Mouse (Mus musculus): ENCODE measurements at regions not wholly inside any gene's neighbourhood (a gene's known extent, or its start where the extent isn't known, plus 50 kb on each side); places are given as distances from the start of the nearest gene placed in this dataset.

GRCm38 (mm10) chr10:111814648-111815047, 157.8 kb upstream of the Krr1 start:
- Histone ChIP-seq H3K4me2 (replicated peaks) (no peak overlapping the region), H3K4me1 (peaks cover 6% of the 10 kb centered on the region; the same call in 1 of the 2 replicates), H3K4me3 (no peak overlapping the region), H3K36me3 (no peaks in the 10 kb centered on the region), H3K9ac (replicated peaks) (no peak overlapping the region), H3K27me3 (no peaks in the 10 kb centered on the region), H3K9me3 (no peaks in the 10 kb centered on the region), H3K27ac (replicated peaks) (no peak overlapping the region)
- ATAC-seq (replicated peaks), result no peak
- WGBS, result 89% methylated on average over 5 of the region's 5 CpGs

- WGBS, result 92% methylated on average over 2 of the region's 2 CpGs
- H3K9me3 ChIP-seq, result no peaks in the 10 kb centered on the region
- H3K36me3 ChIP-seq, result no peaks in the 10 kb centered on the region
- no peak overlapping the region for H3K9ac ChIP-seq (replicated peaks)
- no peak overlapping the region for H3K4me2 ChIP-seq (replicated peaks)
- H3K4me3 ChIP-seq, result no peak overlapping the region
- no peak overlapping the region for H3K27ac ChIP-seq (replicated peaks)
- peaks cover 6% of the 10 kb centered on the region; the same call in 1 of the 2 replicates for H3K4me1 ChIP-seq
- H3K27me3 ChIP-seq, result no peaks in the 10 kb centered on the region
- no peak for ATAC-seq (replicated peaks)
Measured at GRCm38 (mm10) chr10:111815160-111815559, 157.3 kb upstream of the Krr1 start.

- Histone ChIP-seq H3K27me3 (no peaks in the 10 kb centered on the region), H3K4me2 (replicated peaks) (no peak overlapping the region), H3K4me3 (no peak overlapping the region), H3K36me3 (no peaks in the 10 kb centered on the region), H3K27ac (replicated peaks) (no peak overlapping the region), H3K4me1 (peaks cover 6% of the 10 kb centered on the region; the same call in 1 of the 2 replicates), H3K9me3 (no peaks in the 10 kb centered on the region), H3K9ac (replicated peaks) (no peak overlapping the region)
- 20% methylated on average over 7 of the region's 7 CpGs for WGBS
- ATAC-seq (replicated peaks), result peak; percentile 90
Measured at GRCm38 (mm10) chr10:111815821-111816599, 156.5 kb upstream of the Krr1 start.

GRCm38 (mm10) chr10:111819755-111820451, 152.6 kb upstream of the Krr1 start:
- 96% methylated on average over 8 of the region's 8 CpGs for WGBS
- no peak for ATAC-seq (replicated peaks)
- H3K4me2 ChIP-seq (replicated peaks), result no peak overlapping the region

GRCm38 (mm10) chr10:111824820-111825219, 147.6 kb upstream of the Krr1 start:
- no peak overlapping the region for H3K4me3 ChIP-seq
- no peak overlapping the region for H3K27ac ChIP-seq (replicated peaks)
- no peak overlapping the region for H3K4me2 ChIP-seq (replicated peaks)
- ATAC-seq (replicated peaks), result no peak
- no peaks in the 10 kb centered on the region for H3K36me3 ChIP-seq
- no peak overlapping the region for H3K9ac ChIP-seq (replicated peaks)
- H3K27me3 ChIP-seq, result no peaks in the 10 kb centered on the region
- 90% methylated on average over 4 of the region's 4 CpGs for WGBS
- H3K9me3 ChIP-seq, result no peaks in the 10 kb centered on the region
- H3K4me1 ChIP-seq, result no peaks in the 10 kb centered on the region

More at GRCm38 (mm10) chr10:111819755-111820451, 152.6 kb upstream of the Krr1 start:
- H3K9ac ChIP-seq (replicated peaks), result no peak overlapping the region
- no peaks in the 10 kb centered on the region for H3K9me3 ChIP-seq
- no peak overlapping the region for H3K4me3 ChIP-seq
- peaks cover 6% of the 10 kb centered on the region; the same call in 1 of the 2 replicates for H3K4me1 ChIP-seq
- no peaks in the 10 kb centered on the region for H3K27me3 ChIP-seq
- no peaks in the 10 kb centered on the region for H3K36me3 ChIP-seq
- no peak overlapping the region for H3K27ac ChIP-seq (replicated peaks)

GRCm38 (mm10) chr10:111826033-111826754, 146.3 kb upstream of the Krr1 start:
- H3K4me3 ChIP-seq, result no peak overlapping the region
- H3K9ac ChIP-seq (replicated peaks), result no peak overlapping the region
- no peaks in the 10 kb centered on the region for H3K36me3 ChIP-seq
- WGBS, result 89% methylated on average over 4 of the region's 4 CpGs
- no peaks in the 10 kb centered on the region for H3K4me1 ChIP-seq
- H3K27me3 ChIP-seq, result no peaks in the 10 kb centered on the region
- no peaks in the 10 kb centered on the region for H3K9me3 ChIP-seq
- no peak overlapping the region for H3K4me2 ChIP-seq (replicated peaks)
- no peak for ATAC-seq (replicated peaks)
- H3K27ac ChIP-seq (replicated peaks), result no peak overlapping the region

GRCm38 (mm10) chr10:111827246-111827645, 145.2 kb upstream of the Krr1 start:
- Histone ChIP-seq H3K4me2 (replicated peaks) (no peak overlapping the region), H3K4me3 (no peak overlapping the region), H3K36me3 (no peaks in the 10 kb centered on the region), H3K4me1 (no peaks in the 10 kb centered on the region), H3K27ac (replicated peaks) (no peak overlapping the region), H3K9ac (replicated peaks) (no peak overlapping the region), H3K27me3 (no peaks in the 10 kb centered on the region), H3K9me3 (no peaks in the 10 kb centered on the region)
- 69% methylated on average over 3 of the region's 3 CpGs for WGBS
- no peak for ATAC-seq (replicated peaks)

- Histone ChIP-seq H3K4me3 (no peak overlapping the region), H3K9ac (replicated peaks) (no peak overlapping the region), H3K36me3 (no peaks in the 10 kb centered on the region), H3K4me1 (no peaks in the 10 kb centered on the region), H3K9me3 (no peaks in the 10 kb centered on the region), H3K27me3 (no peaks in the 10 kb centered on the region), H3K27ac (replicated peaks) (no peak overlapping the region), H3K4me2 (replicated peaks) (no peak overlapping the region)
- ATAC-seq (replicated peaks), result no peak
- 83% methylated on average over 4 of the region's 4 CpGs for WGBS
Measured at GRCm38 (mm10) chr10:111827930-111828329, 144.5 kb upstream of the Krr1 start.

- Histone ChIP-seq H3K4me3 (no peak overlapping the region), H3K27ac (replicated peaks) (no peak overlapping the region), H3K9me3 (no peaks in the 10 kb centered on the region), H3K4me2 (replicated peaks) (no peak overlapping the region), H3K36me3 (no peaks in the 10 kb centered on the region), H3K4me1 (no peaks in the 10 kb centered on the region), H3K27me3 (no peaks in the 10 kb centered on the region), H3K9ac (replicated peaks) (no peak overlapping the region)
- WGBS, result 91% methylated on average over 4 of the region's 4 CpGs
- ATAC-seq (replicated peaks), result no peak
Measured at GRCm38 (mm10) chr10:111828610-111829009, 143.9 kb upstream of the Krr1 start.

GRCm38 (mm10) chr10:111829291-111829690, 143.2 kb upstream of the Krr1 start:
- H3K4me1 ChIP-seq, result no peaks in the 10 kb centered on the region
- no peak for ATAC-seq (replicated peaks)
- no peak overlapping the region for H3K27ac ChIP-seq (replicated peaks)
- H3K9me3 ChIP-seq, result no peaks in the 10 kb centered on the region
- no peak overlapping the region for H3K9ac ChIP-seq (replicated peaks)
- 39% methylated on average over 2 of the region's 2 CpGs for WGBS
- H3K27me3 ChIP-seq, result no peaks in the 10 kb centered on the region
- no peaks in the 10 kb centered on the region for H3K36me3 ChIP-seq
- H3K4me3 ChIP-seq, result no peak overlapping the region
- H3K4me2 ChIP-seq (replicated peaks), result no peak overlapping the region

- 69% methylated on average over 1 of the region's 1 CpGs for WGBS
- Histone ChIP-seq H3K4me1 (no peaks in the 10 kb centered on the region; the same call in 1 of the 2 replicates), H3K4me3 (no peak overlapping the region)
Measured at GRCm38 (mm10) chr10:111831105-111831504, 141.4 kb upstream of the Krr1 start.

GRCm38 (mm10) chr10:111833611-111834010, 138.9 kb upstream of the Krr1 start:
- Histone ChIP-seq H3K36me3 (no peaks in the 10 kb centered on the region), H3K4me1 (no peaks in the 10 kb centered on the region; the same call in 1 of the 2 replicates), H3K9me3 (no peaks in the 10 kb centered on the region), H3K4me2 (replicated peaks) (no peak overlapping the region), H3K27me3 (no peaks in the 10 kb centered on the region), H3K4me3 (no peak overlapping the region), H3K9ac (replicated peaks) (no peak overlapping the region), H3K27ac (replicated peaks) (no peak overlapping the region)
- 92% methylated on average over 2 of the region's 2 CpGs for WGBS
- no peak for ATAC-seq (replicated peaks)

More at GRCm38 (mm10) chr10:111831105-111831504, 141.4 kb upstream of the Krr1 start:
- Histone ChIP-seq H3K9me3 (no peaks in the 10 kb centered on the region), H3K27me3 (no peaks in the 10 kb centered on the region), H3K36me3 (no peaks in the 10 kb centered on the region), H3K4me2 (replicated peaks) (no peak overlapping the region), H3K27ac (replicated peaks) (no peak overlapping the region), H3K9ac (replicated peaks) (no peak overlapping the region)
- ATAC-seq (replicated peaks), result no peak

Data from forebrain, embryonic 15.5 days (tissue).